Mouse (Mus musculus) granulocyte monocyte progenitor cell, adult 5-6 weeks (primary cell): ENCODE data around the gene Prdx2. TPM values are rescaled to one million over a fixed set of nuclear protein-coding genes. Genes with fewer than 3 reads are reported as not detected.

ENCODE experiments used
- ATAC-seq: replicated peaks from 2 replicates; pipeline ENCODE4 v1.8.0; 2016; ENCODE audit warnings: mild to moderate bottlenecking, moderate TSS enrichment, inconsistent platforms; ENCODE audit not compliant: poor library complexity, severe bottlenecking
- total RNA-seq, 2 experiments: library from RNA; stranded (forward) in 1 of 2; stranded (reverse) in 1 of 2; fragments of 200-712, 200-1000 nt in 1 of 2; fragments of >200 nt in 1 of 2; fragmentation: Nextera tagmentation in 1 of 2; gene quantifications; 2 replicates each; pipeline ENCODE4 v1.2.3; 2014 to 2017

Gene Prdx2
- total RNA-seq, 2 experiments from 2014 or later = 303 to 421 TPM

DNA sequence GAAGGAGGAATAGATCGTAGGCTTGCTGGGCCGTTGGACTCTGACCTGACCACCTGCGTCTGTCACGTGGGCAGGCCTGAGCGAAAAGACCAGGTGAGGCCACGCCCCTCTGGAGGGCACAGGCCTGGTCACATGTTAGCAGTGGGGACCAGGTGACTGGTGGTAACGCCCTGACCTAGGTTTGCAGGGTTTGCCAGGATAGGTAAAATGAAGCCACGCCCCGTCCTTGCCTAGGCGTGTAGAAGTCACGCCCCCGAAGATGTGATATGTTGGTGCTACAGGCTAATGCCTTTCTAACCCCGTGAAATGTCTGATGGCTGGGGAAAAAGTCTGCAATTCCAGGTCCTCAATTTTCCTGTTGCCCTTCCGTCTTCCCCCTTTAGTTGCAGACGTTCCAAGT is 21.4 kb downstream of the Prdx2 start:
- ATAC-seq = peak; percentile 13

DNA sequence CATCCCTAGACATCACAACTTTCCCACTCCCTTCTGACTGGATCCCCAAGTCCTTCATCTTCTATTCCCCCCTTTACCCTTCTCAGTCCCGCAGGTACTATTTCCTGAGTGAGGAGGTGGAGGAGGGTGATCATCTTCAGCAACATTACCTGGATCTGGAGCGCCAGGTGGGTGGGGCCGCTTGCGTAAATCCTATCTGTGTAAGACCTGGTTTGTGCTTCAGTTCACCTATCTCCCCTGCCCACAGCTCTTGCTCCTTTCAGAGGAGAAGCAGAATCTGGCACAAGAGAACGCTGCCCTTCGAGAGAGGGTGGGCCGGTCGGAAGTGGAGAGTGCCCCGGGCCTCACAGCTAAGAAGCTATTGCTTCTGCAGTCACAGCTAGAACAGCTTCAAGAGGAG is 25.0 kb downstream of the Prdx2 start:
- ATAC-seq = no peak

DNA sequence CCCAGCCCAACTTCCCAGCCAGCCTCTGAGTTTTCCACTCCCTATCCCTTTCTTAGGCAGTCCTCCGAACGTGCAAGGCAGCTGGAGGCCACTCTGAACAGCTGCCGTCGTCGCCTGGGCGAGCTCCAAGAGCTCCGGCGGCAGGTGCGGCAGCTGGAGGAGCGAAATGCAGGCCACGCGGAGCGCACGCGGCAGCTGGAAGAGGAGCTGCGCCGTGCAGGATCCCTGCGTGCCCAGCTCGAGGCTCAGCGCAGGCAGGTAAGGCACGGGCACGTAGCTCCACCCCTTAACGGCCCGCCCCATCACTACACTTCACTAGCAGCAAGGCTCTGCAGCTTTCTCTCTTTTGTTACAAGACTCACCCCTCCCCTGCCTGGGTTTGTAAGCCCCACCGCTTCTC is 26.3 kb downstream of the Prdx2 start:
- ATAC-seq = no peak

DNA sequence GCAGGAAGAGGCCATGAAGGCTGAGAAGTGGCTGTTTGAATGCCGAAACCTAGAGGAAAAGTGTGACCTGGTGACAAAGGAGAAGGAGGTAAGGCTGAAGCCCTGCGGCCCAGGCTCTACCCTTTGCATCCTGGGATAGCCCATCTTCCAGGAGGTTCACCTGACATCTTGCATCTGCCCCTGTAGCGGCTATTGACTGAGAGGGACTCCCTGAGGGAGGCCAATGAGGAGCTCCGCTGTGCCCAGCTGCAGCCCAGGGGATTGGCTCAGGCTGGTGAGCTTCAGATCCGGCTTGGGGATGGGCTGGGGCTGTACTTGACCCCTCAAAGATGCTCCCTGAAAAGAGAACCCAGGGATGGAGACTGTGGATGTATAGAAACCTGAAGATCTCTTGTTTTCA is 27.6 kb downstream of the Prdx2 start:
- ATAC-seq = no peak

DNA sequence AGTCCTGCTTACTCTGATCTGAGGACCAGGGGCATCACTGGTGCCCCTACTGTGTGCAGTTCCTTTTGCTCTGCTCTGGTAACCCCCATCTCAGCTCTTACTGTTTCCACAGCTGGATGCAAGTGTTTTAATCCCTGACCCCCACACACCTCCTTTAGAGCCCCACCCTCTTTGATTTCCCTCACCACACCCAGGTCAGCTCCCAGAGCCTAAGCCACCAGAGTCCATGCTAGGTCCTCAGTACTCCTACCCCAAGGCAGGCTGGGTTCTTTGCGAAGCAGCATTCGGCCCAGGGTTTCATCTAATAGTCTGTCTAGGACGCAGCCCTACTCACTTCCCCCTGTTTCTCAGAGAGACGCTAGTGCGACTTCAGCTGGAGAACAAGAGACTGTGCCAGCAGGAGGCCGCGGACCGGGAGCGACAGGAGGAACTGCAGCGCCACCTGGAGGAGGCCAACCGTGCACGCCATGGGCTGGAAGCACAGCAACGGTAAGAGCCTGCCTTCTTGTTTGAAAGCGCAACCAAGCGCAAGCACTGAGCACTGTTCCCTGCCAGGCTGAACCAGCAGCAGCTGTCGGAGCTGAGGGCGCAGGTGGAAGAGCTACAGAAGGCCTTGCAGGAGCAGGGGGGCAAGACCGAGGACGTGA is 28.4 kb downstream of the Prdx2 start:
- peak; percentile 99 for ATAC-seq

DNA sequence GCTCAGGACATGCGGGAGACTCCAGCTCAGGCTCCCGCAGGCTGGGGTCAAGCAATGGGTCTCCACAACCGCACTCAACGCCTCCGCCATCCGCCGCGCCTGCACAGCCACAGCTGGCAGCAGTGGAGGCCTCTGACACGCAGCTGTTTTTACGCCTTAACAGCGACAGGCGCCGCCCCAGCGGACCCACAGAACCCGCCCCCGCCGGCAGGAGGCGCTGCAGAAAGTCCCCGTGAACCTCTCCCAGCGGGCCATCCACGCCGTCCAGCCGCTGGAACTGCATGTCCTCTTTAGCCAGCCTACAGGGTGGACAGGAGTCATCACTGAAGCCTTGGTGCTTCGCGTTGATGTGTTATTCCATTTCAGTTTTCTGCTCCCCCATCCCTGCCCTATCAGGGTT is 38.3 kb downstream of the Prdx2 start:
- ATAC-seq = peak; percentile 73

DNA sequence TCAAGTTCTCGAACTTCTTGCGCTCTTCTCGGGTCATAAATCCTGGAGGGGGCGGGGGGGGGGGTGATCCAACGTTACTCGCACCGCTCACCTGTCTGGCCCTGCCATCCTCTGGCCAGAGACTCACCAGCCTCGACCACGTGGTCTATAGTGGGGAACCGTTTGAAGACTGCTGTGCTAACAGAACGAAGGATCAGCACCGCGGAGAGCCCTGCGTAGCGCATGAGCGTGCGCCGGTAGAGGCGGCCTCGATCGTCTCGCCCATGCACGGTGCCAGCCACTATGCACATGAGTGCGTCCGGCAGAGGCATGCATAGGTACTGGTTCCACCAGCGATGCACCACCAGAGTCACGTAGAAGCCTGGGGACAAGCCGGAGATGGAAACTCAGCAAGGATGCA is 41.9 kb downstream of the Prdx2 start:
- ATAC-seq = peak; percentile 24; the same call in 1 of the 2 replicates

DNA sequence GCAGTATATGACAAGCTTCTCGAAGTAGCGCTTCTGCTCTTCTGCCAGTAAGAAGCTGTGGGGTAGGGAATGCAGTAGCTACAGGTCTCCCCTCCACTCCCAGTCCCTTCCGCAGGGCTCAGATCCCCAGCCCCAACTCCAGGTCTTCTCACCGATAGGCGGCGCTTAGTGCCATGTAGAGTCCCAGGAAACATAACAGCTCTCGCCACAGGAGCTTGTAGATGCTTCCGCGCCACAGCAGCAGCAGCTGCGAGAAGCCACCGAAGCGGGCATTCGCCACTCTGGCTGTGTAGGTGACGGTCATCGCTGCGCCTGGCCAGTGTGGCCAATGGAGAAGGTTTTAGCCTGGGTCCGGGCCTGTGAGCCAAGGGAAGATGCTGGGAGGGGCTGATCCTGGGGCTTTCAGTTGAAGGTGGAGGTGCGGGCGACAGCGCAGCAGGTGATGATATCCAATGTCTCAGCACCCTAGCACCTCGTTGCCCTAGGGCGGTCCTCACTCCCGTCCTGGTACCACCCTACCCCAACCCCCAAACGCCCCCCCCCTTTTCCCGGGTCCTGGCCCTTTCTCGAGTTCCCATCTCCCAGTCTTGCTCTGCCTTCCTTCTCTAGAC is 43.9 kb downstream of the Prdx2 start:
- peak; percentile 90 for ATAC-seq

DNA sequence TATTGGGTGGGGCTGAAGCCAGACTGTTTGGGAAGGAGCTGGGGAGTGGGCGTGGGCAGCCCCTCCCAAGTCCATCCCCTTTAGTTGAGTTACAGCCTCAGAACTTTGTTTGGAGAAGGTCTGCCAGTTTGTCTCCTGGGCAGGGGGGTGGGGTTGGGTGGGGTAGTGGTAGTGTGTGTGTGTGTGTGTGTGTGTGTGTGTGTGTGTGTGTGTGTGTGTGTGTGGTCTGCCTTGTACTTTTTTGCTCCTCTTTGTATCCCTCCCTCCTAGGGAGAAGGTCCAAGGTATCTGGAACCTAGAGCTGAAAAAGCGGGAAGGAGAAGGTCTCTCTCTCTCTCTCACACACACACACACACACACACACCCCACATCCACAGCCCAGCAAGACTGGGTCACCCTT is 45.0 kb downstream of the Prdx2 start, which contains the start of gene Best2:
TSS of gene Best2 (minus strand) at position 101 of the 400 bp plus-strand sequence.
- no peak for ATAC-seq

DNA sequence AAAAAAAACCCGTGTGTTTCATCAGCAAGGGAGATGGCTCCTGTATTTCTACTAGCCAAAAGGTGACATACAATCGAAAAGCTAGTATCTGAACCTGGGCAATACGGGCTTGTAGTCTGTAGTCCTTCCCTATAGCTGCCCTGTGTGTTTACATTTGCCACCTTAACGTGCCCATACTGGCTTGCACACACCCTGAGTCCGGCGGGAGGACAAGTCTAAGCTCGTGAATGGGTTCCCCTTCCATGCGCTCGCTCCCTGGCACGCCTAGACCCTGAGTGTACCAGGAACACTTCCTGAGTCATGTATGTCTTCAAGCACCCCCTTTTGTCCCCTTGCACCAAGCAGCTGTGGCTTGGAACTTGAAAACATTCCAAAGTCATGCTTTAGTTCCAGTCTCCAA is 47.3 kb downstream of the Prdx2 start:
- no peak for ATAC-seq

DNA sequence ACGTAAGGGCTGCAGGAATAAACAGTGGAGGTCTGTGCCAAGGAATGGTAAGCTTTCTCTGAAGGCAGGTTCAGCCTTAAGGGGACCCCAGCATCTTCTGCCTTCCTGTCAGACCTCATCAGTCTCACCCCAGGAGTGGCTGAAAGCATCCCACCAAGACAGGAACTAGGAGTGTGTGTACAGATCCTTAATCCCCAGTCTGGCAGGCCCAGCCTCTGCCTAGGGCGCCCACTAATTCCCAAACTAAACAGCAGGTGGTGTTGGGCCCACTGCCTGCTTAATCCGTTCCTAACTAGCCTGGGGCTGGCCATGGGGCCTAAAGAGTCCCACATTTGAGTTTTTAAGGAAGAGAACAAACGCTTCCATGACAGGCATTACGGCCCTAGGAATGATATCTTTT is 47.8 kb downstream of the Prdx2 start:
- ATAC-seq = no peak

DNA sequence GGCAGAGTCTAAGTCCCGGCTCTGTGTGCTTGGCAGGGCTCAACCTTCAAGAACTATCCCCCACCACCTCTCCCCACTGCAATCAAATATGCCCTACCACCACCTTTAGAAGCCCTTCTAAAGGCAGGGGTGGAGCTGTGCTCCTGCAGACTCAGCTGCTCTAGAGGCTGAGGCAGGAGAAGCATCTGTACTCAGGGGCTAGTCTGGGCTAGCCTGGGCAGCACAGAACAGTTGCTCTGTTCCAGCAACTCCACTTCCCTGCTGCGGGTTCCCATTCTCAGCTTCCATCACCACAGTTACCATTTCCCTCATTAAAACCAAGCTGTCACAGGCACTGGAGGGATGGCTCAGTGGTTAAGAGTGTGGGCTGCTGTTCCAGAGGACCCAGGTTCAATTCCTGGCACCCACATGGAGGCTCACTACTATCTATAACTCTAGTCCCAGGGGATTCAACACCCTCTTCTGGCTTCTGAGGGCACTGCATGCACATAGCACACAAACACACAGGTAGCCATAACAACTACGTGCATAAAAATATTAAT is 52.2 kb downstream of the Prdx2 start:
- no peak for ATAC-seq

DNA sequence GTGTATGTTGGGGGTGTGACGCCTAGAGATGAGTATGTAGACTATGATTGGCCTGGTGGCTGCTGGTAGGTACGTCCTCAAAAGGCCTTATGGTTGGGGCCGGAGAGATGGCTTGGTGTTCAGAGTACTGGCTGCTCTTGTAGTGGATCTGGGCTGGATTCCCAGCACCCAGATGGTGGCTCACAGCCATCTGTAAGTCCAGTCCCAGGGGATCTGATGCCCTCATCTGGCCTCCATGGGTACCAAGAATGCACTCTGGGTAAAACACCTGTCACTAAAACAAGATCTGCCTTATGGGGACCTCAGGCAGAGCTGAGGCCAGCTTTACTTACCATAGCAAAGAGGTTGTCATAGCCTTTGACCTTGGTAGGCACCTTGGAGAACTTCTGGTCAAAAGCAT is 54.5 kb downstream of the Prdx2 start:
- no peak for ATAC-seq

Other genes with a start within 250 kb of the Prdx2 start
- 11.0 and 17.9 TPM in 2 replicates for gene G430095P16Rik, start 246.6 kb upstream of the Prdx2 start, total RNA-seq (2014; fragmentation: Nextera tagmentation)
- 4.4 and 4.8 TPM in 2 replicates for gene G430095P16Rik, start 246.6 kb upstream of the Prdx2 start, total RNA-seq (2017)
- 25.7 and 51.2 TPM in 2 replicates for gene Nfix, start 169.2 kb upstream of the Prdx2 start, total RNA-seq (2014; fragmentation: Nextera tagmentation)
- 9.5 and 12.8 TPM in 2 replicates for gene Nfix, start 169.2 kb upstream of the Prdx2 start, total RNA-seq (2017)
- 4.1 and 4.7 TPM in 2 replicates for gene Dand5, start 146.8 kb upstream of the Prdx2 start, total RNA-seq (2014; fragmentation: Nextera tagmentation)
- gene Dand5, start 146.8 kb upstream of the Prdx2 start, total RNA-seq (2017) = 3.6 and 3.7 TPM in 2 replicates
- gene Gadd45gip1, start 138.1 kb upstream of the Prdx2 start, total RNA-seq (2014; fragmentation: Nextera tagmentation) = 17.0 and 19.2 TPM in 2 replicates
- 46.2 and 52.4 TPM in 2 replicates for gene Gadd45gip1, start 138.1 kb upstream of the Prdx2 start, total RNA-seq (2017)
- gene Rad23a, start 128.9 kb upstream of the Prdx2 start, total RNA-seq (2014; fragmentation: Nextera tagmentation) = 41.8 TPM in 2 replicates
- gene Rad23a, start 128.9 kb upstream of the Prdx2 start, total RNA-seq (2017) = 20.1 and 21.4 TPM in 2 replicates
- 1,333 and 1,645 TPM in 2 replicates for gene Calr, start 122.7 kb upstream of the Prdx2 start, total RNA-seq (2014; fragmentation: Nextera tagmentation)
- gene Calr, start 122.7 kb upstream of the Prdx2 start, total RNA-seq (2017) = 4,572 and 4,672 TPM in 2 replicates
- 90.9 TPM in 2 replicates for gene Farsa, start 112.6 kb upstream of the Prdx2 start, total RNA-seq (2014; fragmentation: Nextera tagmentation)
- 187 and 190 TPM in 2 replicates for gene Farsa, start 112.6 kb upstream of the Prdx2 start, total RNA-seq (2017)
- 172 and 176 TPM in 2 replicates for gene Syce2, start 97.5 kb upstream of the Prdx2 start, total RNA-seq (2014; fragmentation: Nextera tagmentation)
- gene Syce2, start 97.5 kb upstream of the Prdx2 start, total RNA-seq (2017) = 126 and 155 TPM in 2 replicates
- gene Gcdh, start 75.7 kb upstream of the Prdx2 start, total RNA-seq (2014; fragmentation: Nextera tagmentation) = 23.2 and 25.8 TPM in 2 replicates
- gene Gcdh, start 75.7 kb upstream of the Prdx2 start, total RNA-seq (2017) = 20.1 and 30.3 TPM in 2 replicates
- gene Klf1, start 67.7 kb upstream of the Prdx2 start, total RNA-seq (2014; fragmentation: Nextera tagmentation) = 0.52 and 1.0 TPM in 2 replicates
- gene Klf1, start 67.7 kb upstream of the Prdx2 start, total RNA-seq (2017) = 0.43 and 0.72 TPM in 2 replicates
- gene Dnase2a, start 61.0 kb upstream of the Prdx2 start, total RNA-seq (2014; fragmentation: Nextera tagmentation) = 35.6 and 55.5 TPM in 2 replicates
- gene Dnase2a, start 61.0 kb upstream of the Prdx2 start, total RNA-seq (2017) = 59.6 and 117 TPM in 2 replicates
- not detected in 2 replicates for gene Mast1, start 32.2 kb upstream of the Prdx2 start, total RNA-seq (2014; fragmentation: Nextera tagmentation)
- gene Mast1, start 32.2 kb upstream of the Prdx2 start, total RNA-seq (2017) = not detected in 2 replicates
- gene Rtbdn, start 22.6 kb upstream of the Prdx2 start, total RNA-seq (2014; fragmentation: Nextera tagmentation) = not detected in 2 replicates
- gene Rtbdn, start 22.6 kb upstream of the Prdx2 start, total RNA-seq (2017) = not detected in 2 replicates
- gene Gm49661, start 154 bp upstream of the Prdx2 start, total RNA-seq (2014; fragmentation: Nextera tagmentation) = not detected in 2 replicates
- gene Gm49661, start 154 bp upstream of the Prdx2 start, total RNA-seq (2017) = not detected in 2 replicates
- gene Rnaseh2a, start 180 bp downstream of the Prdx2 start, total RNA-seq (2014; fragmentation: Nextera tagmentation) = 116 and 172 TPM in 2 replicates
- 91.3 and 148 TPM in 2 replicates for gene Rnaseh2a, start 180 bp downstream of the Prdx2 start, total RNA-seq (2017)
- gene Junb, start 9.1 kb downstream of the Prdx2 start, total RNA-seq (2014; fragmentation: Nextera tagmentation) = 3.3 and 14.2 TPM in 2 replicates
- gene Junb, start 9.1 kb downstream of the Prdx2 start, total RNA-seq (2017) = 39.6 and 46.0 TPM in 2 replicates
- 5.2 and 6.1 TPM in 2 replicates for gene Hook2, start 21.0 kb downstream of the Prdx2 start, total RNA-seq (2014; fragmentation: Nextera tagmentation)
- gene Hook2, start 21.0 kb downstream of the Prdx2 start, total RNA-seq (2017) = 5.7 and 8.2 TPM in 2 replicates
- not detected in 2 replicates for gene Best2, start 44.9 kb downstream of the Prdx2 start, total RNA-seq (2014; fragmentation: Nextera tagmentation)
- not detected in 2 replicates for gene Best2, start 44.9 kb downstream of the Prdx2 start, total RNA-seq (2017)
- 73.1 and 73.3 TPM in 2 replicates for gene Asna1, start 55.7 kb downstream of the Prdx2 start, total RNA-seq (2014; fragmentation: Nextera tagmentation)
- gene Asna1, start 55.7 kb downstream of the Prdx2 start, total RNA-seq (2017) = 74.5 and 91.2 TPM in 2 replicates
- 112 and 128 TPM in 2 replicates for gene Trir, start 57.2 kb downstream of the Prdx2 start, total RNA-seq (2014; fragmentation: Nextera tagmentation)
- 245 and 280 TPM in 2 replicates for gene Trir, start 57.2 kb downstream of the Prdx2 start, total RNA-seq (2017)
- gene Tnpo2, start 67.3 kb downstream of the Prdx2 start, total RNA-seq (2014; fragmentation: Nextera tagmentation) = 19.6 and 25.0 TPM in 2 replicates
- 21.5 and 26.8 TPM in 2 replicates for gene Tnpo2, start 67.3 kb downstream of the Prdx2 start, total RNA-seq (2017)
- 11.6 and 13.5 TPM in 2 replicates for gene Fbxw9, start 90.5 kb downstream of the Prdx2 start, total RNA-seq (2014; fragmentation: Nextera tagmentation)
- gene Fbxw9, start 90.5 kb downstream of the Prdx2 start, total RNA-seq (2017) = 4.1 and 5.9 TPM in 2 replicates
- not detected in 2 replicates for gene Gm5741, start 98.4 kb downstream of the Prdx2 start, total RNA-seq (2014; fragmentation: Nextera tagmentation)
- not detected in 2 replicates for gene Gm5741, start 98.4 kb downstream of the Prdx2 start, total RNA-seq (2017)
- 42.0 and 66.5 TPM in 2 replicates for gene Dhps, start 102.2 kb downstream of the Prdx2 start, total RNA-seq (2014; fragmentation: Nextera tagmentation)
- gene Dhps, start 102.2 kb downstream of the Prdx2 start, total RNA-seq (2017) = 19.6 and 30.1 TPM in 2 replicates
- 189 and 191 TPM in 2 replicates for gene Wdr83os, start 111.2 kb downstream of the Prdx2 start, total RNA-seq (2014; fragmentation: Nextera tagmentation)
- gene Wdr83os, start 111.2 kb downstream of the Prdx2 start, total RNA-seq (2017) = 36.6 and 47.4 TPM in 2 replicates
- gene Wdr83, start 111.7 kb downstream of the Prdx2 start, total RNA-seq (2014; fragmentation: Nextera tagmentation) = 56.2 and 81.8 TPM in 2 replicates
- gene Wdr83, start 111.7 kb downstream of the Prdx2 start, total RNA-seq (2017) = 23.3 and 32.8 TPM in 2 replicates
- gene Man2b1, start 113.7 kb downstream of the Prdx2 start, total RNA-seq (2014; fragmentation: Nextera tagmentation) = 91.4 and 110 TPM in 2 replicates
- 52.9 and 83.5 TPM in 2 replicates for gene Man2b1, start 113.7 kb downstream of the Prdx2 start, total RNA-seq (2017)
- gene Zfp791, start 153.5 kb downstream of the Prdx2 start, total RNA-seq (2014; fragmentation: Nextera tagmentation) = not detected in 2 replicates
- not detected in 2 replicates for gene Zfp791, start 153.5 kb downstream of the Prdx2 start, total RNA-seq (2017)
- not detected in 2 replicates for gene Cks1brt, start 182.3 kb downstream of the Prdx2 start, total RNA-seq (2014; fragmentation: Nextera tagmentation)
- not detected in 2 replicates for gene Cks1brt, start 182.3 kb downstream of the Prdx2 start, total RNA-seq (2017)